Mouse (Mus musculus) G1E (cell line): Measurements from ENCODE around the gene P2rx1.

Experiments used
- CTCF ChIP-seq: IDR thresholded peaks from 2 replicates; pipeline ENCODE4 v1.5.1; 2012; ENCODE audit warnings: low read depth, low read length, inconsistent platforms, mixed read lengths
- GATA1 ChIP-seq: IDR thresholded peaks from 2 replicates; pipeline ENCODE4 v1.6.1; 2012; ENCODE audit warnings: borderline replicate concordance, low read length, inconsistent platforms, mixed read lengths
- GATA2 ChIP-seq: IDR thresholded peaks from 2 replicates; pipeline ENCODE4 v1.6.1; 2012; ENCODE audit warnings: low read depth, low read length, inconsistent platforms, borderline replicate concordance
- POLR2AphosphoS5 ChIP-seq: IDR thresholded peaks from 2 replicates; pipeline ENCODE4 v1.6.1; 2012; ENCODE audit warnings: low read depth, low read length, inconsistent platforms; ENCODE audit not compliant: insufficient replicate concordance

GRCm38 (mm10) chr11:72962378-72962777 is 36.5 kb upstream of the P2rx1 start:
- TF ChIP-seq POLR2AphosphoS5 (no peak), CTCF (no peak), GATA1 (no peak), GATA2 (no peak)
